Mouse (Mus musculus) retina, embryonic 14.5 days (tissue): ENCODE measurements around the gene Mindy2.
"Not testable (repeated sequence)": the region's sequence is repeated elsewhere in the genome, so short reads cannot be mapped to it uniquely, and the experiment has no call there.

ENCODE experiments used
- DNase-seq: peaks from one replicate; pipeline ENCODE4 v3.0.0-alpha.2; 2015; ENCODE audit warnings: low spot score

Mindy2 gene

DNA sequence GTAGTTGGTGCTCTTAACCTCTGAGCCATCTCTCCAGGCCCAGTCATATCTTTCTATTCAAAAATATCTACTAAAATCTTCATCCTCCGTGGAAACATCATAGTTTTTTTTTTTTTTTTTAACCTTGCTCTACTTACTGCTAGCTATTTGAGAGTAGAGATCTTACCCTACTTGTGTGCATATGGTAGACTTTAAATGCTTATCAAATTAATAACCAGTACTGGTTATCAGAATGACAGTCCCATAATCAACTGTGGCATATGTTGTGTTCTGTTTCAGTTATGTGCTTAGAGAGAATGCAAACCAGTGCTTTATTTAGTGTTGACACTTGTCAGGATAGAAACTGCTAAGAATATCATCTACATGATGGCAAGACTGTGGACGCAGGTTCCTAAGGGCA is 78.9 kb downstream of the Mindy2 start:
- no peak for DNase-seq

GRCm38 (mm10) chr9:70570351-70570750 is 86.6 kb downstream of the Mindy2 start:
- DNase-seq: no peak

DNA sequence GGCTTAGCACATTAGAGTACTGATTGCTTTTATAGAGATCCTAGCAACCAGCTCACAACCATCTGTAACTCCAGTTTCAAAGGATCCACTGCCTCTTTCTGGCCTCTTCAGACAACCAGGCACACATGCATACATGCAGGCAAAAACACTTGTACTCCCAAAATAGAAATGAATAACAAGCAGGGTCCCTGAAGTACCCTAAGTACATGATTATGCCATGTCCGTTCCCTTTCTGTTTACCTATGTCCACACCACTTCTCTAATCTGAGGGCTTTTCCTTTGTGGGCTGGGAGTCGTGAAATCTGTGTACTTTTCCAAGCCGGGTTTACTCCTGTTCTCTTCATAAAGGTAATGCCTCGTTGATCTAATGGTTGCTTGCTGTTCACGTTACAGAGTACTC is 89.3 kb downstream of the Mindy2 start:
- no peak for DNase-seq

DNA sequence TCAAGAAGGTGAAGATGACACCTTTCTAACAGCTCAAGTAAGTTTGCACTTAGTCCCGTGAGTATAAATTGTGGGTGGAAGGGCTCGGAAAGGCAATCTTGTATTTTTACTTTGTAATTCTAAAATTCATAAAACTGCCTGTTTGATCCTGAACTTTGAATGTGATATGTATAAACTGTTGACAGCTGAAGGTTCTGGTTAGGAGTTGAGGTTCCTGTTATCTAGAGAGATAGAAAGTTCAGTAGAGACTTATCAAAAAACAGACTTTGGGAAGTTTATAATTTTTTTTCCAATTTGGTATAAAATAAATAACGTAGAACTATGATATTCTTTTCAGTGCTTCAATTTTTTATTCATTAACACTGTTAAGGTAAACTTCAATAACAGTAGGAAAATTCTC is 94.1 kb downstream of the Mindy2 start:
- no peak for DNase-seq

GRCm38 (mm10) chr9:70556796-70557195 is 100.2 kb downstream of the Mindy2 start:
- no peak for DNase-seq

- DNase-seq: no peak
Measured at GRCm38 (mm10) chr9:70555431-70555830, 101.5 kb downstream of the Mindy2 start.

GRCm38 (mm10) chr9:70552233-70552632 is 104.7 kb downstream of the Mindy2 start:
- DNase-seq: not testable (repeated sequence)

GRCm38 (mm10) chr9:70551524-70551923 is 105.5 kb downstream of the Mindy2 start:
- DNase-seq: no peak
